Mouse (Mus musculus): ENCODE results near the gene Ulk4.

DNA sequence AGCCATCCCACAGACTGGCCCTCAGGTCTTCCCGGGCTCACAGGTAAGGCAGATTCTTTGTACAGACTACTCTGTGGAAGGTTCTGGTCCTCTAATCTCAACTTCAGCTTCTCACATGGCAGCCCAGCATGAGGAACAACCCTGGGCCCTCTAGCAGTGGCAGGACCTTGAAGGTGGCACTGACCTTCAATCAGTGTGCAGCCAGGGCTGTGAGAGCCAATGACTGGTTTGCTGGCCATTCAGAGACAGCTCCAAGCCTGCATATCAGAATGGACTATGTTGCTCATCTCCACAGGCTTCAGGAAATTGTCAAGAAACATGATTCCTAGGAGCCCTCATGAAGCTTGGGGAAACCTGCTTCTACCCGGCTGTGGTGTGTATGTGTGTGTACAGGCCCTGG lies 302.8 kb downstream of the Ulk4 start:
- TF ChIP-seq CTCF (conservative IDR thresholded peaks at IDR 0.05; ENCODE audit: low read length) = no peak
- no peak for TF ChIP-seq POU5F1 (IDR thresholded peaks at IDR 0.05; ENCODE audit: borderline replicate concordance, low read length)
- TF ChIP-seq NANOG (IDR thresholded peaks at IDR 0.05; ENCODE audit: borderline replicate concordance, low read length) = no peak

All from E14TG2a.4 (cell line).